Mouse (Mus musculus) intestine, embryonic 14.5 days (tissue): ENCODE measurements around the gene Lrrc59. TPM values are rescaled to one million over a fixed set of nuclear protein-coding genes. Genes with fewer than 3 reads are reported as not detected.
A peak's percentile ranks its signal among the peaks of the same experiment; 100 is the strongest.
"Not testable (repeated sequence)": the region's sequence is repeated elsewhere in the genome, so short reads cannot be mapped to it uniquely, and the experiment has no call there.

Experiments used
- ATAC-seq: fragments of 200-750 bp; cut with Nextera tagmentation; replicated peaks from 2 replicates; pipeline ENCODE4 v1.8.0; 2017; ENCODE audit warnings: low read depth, moderate number of reproducible peaks, moderate TSS enrichment, moderate library complexity; ENCODE audit not compliant: low FRiP score, low TSS enrichment
- DNase-seq: peaks from one replicate; pipeline ENCODE4 v3.0.0-alpha.2; 2018; ENCODE audit warnings: low spot score
- H3K27ac ChIP-seq: fragments of 300-500 bp; sonication (generic); 2 replicates; pipeline ENCODE4 v1.5.1; 2014; ENCODE audit warnings: low read depth, mild to moderate bottlenecking, control low read depth
- H3K27me3 ChIP-seq: fragments of 300-500 bp; sonication (generic); replicated peaks from 2 replicates; pipeline ENCODE4 v1.6.1; 2014; ENCODE audit warnings: low read length, control low read depth; ENCODE audit not compliant: control insufficient read depth, insufficient read depth
- H3K36me3 ChIP-seq: fragments of 300-500 bp; sonication (generic); 2 replicates; pipeline ENCODE4 v1.6.1; 2014; ENCODE audit warnings: low read length, control low read depth; ENCODE audit not compliant: control insufficient read depth, insufficient read depth
- H3K4me1 ChIP-seq: fragments of 300-500 bp; sonication (generic); replicated peaks from 2 replicates; pipeline ENCODE4 v1.6.1; 2014; ENCODE audit warnings: low read length, control low read depth, mixed read lengths; ENCODE audit not compliant: control insufficient read depth, insufficient read depth
- H3K4me2 ChIP-seq: fragments of 300-500 bp; sonication (generic); 2 replicates; pipeline ENCODE4 v1.6.1; 2014; ENCODE audit warnings: low read length
- H3K4me3 ChIP-seq: fragments of 300-500 bp; sonication (generic); 2 replicates; pipeline ENCODE4 v1.5.1; 2014; ENCODE audit warnings: low read depth, low read length, control low read depth, mixed read lengths
- H3K9ac ChIP-seq: fragments of 300-500 bp; sonication (generic); 2 replicates; pipeline ENCODE4 v1.6.1; 2014; ENCODE audit warnings: mild to moderate bottlenecking, low read length
- H3K9me3 ChIP-seq: fragments of 300-500 bp; sonication (generic); 2 replicates; pipeline ENCODE4 v1.6.1; 2016; ENCODE audit warnings: low read length, control low read depth; ENCODE audit not compliant: control insufficient read depth
- WGBS: fragments of 180-500 bp; shearing (Covaris S2); extraction: QIAGEN DNeasy Blood & Tissue Kit; methylation state at CpG from one replicate; pipeline ENCODE4 v1.1.7; 2014; 5-methylcytosine and 5-hydroxymethylcytosine counted together
- polyA plus RNA-seq: library from polyadenylated mRNA; unstranded; fragments of >200 nt; fragmentation: Nextera tagmentation; extraction: Ambion mirVana; gene quantifications from 2 replicates; pipeline ENCODE4 v1.2.1, GENCODE M21; 2014

Gene Lrrc59
- polyA plus RNA-seq, 1 experiment from 2014 or later, result 180 TPM

DNA sequence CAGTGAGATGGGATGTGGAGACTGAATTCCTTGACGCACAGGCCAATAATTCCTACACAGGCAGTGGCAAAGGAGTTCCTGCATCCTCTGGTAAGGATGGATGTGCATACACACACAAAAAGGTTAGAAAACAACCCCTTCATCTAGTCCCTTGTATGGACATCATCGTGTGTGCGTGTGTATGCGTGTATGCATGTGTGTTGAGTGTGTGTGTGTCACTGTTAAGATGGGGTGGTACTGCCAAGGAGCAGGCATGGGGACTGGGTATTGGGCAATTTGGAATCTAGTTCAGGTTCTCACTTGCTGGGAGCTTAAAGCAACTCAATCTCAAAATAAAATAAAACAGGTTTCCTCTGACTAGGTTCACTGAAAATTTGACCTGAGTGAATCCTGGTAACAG is 16.9 kb downstream of the Lrrc59 start:
- Histone ChIP-seq H3K9me3 (no peaks in the 10 kb centered on the region), H3K4me3 (no peak overlapping the region), H3K36me3 (peaks cover 78% of the 10 kb centered on the region), H3K27me3 (no peaks in the 10 kb centered on the region), H3K4me1 (no peaks in the 10 kb centered on the region), H3K27ac (no peak overlapping the region), H3K9ac (no peak overlapping the region), H3K4me2 (no peak overlapping the region)
- ATAC-seq (no peak), DNase-seq (no peak)
- 95% methylated on average over 4 of the region's 4 CpGs for WGBS

DNA sequence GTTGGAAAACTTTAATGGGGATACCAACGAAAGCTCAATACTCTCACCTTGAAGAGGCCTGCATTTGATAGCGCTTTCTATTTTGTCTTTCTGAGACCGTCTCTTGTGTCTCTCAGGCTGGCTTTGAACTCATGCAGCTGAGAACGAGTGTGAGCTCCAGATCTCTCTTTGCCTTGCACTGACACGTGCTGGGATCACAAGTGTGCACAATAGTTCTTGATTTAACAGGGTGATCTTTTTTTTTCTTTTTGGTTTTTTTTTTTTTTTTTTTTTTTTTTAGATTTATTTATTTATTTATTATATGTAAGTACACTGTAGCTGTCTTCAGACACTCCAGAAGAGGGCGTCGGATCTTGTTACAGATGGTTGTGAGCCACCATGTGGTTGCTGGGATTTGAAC is 21.7 kb downstream of the Lrrc59 start:
- 98% methylated on average over 5 of the region's 7 CpGs for WGBS
- not testable (repeated sequence) for H3K9ac ChIP-seq, H3K27ac ChIP-seq, H3K4me3 ChIP-seq, H3K4me1 ChIP-seq, ATAC-seq, H3K9me3 ChIP-seq, H3K4me2 ChIP-seq, H3K27me3 ChIP-seq, DNase-seq
- H3K36me3 ChIP-seq, result peaks cover 35% of the 10 kb centered on the region

GRCm38 (mm10) chr11:94652973-94653372 is 23.4 kb downstream of the Lrrc59 start:
- no peak for ATAC-seq
- WGBS, result 39% methylated on average over 8 of the region's 8 CpGs
- H3K9me3 ChIP-seq, result no peaks in the 10 kb centered on the region
- peaks cover 8% of the 10 kb centered on the region for H3K4me1 ChIP-seq
- H3K27me3 ChIP-seq, result no peaks in the 10 kb centered on the region
- peaks cover 33% of the 10 kb centered on the region for H3K36me3 ChIP-seq
- peak overlapping the region; percentile 94 for H3K4me2 ChIP-seq
- no peak for DNase-seq
- no peak overlapping the region for H3K27ac ChIP-seq
- H3K4me3 ChIP-seq, result peak overlapping the region; percentile 79
- H3K9ac ChIP-seq, result peak overlapping the region; percentile 67

- Histone ChIP-seq H3K4me1 (peaks cover 8% of the 10 kb centered on the region), H3K4me3 (peak within 1 kb of the TSS; percentile 79), H3K36me3 (peaks cover 37% of the 10 kb centered on the region), H3K9ac (peak within 1 kb of the TSS; percentile 67), H3K27ac (peak within 1 kb of the TSS; percentile 92), H3K4me2 (peak within 1 kb of the TSS; percentile 94), H3K9me3 (no peaks in the 10 kb centered on the region), H3K27me3 (no peaks in the 10 kb centered on the region)
- DNase-seq (peak; percentile 96), ATAC-seq (peak; percentile 91)
- 1% methylated on average over 32 of the region's 32 CpGs for WGBS
These were observed 24.3 kb downstream of the Lrrc59 start, which contains the start of the genes Mrpl27 and Eme1 for GRCm38 (mm10) chr11:94653663-94654436. Gene Mrpl27, plus strand, starts transcription at chr11:94653767. Gene Eme1, minus strand, starts transcription at chr11:94653964.

DNA sequence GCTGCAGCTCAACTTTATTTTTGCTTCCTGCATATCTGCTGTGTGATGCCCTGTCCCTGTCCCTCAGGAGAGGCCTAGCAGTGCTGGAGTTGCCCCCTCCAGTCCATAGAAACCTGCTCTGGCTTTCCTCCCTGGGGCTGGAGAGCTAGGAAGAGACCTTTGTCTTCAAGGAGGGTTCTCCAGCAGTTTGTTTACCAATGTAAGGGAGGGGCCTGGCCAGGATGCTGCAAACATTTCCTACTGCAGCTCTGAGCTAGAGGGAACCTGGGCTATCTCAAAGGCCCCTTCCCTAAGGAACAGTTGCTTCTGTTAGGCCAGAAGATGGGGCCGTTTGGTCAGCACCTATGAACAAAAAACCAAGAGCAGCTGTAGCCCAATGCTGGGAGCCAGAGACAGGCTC is 31.8 kb downstream of the Lrrc59 start:
- H3K4me2 ChIP-seq, result no peak overlapping the region
- H3K4me1 ChIP-seq, result no peaks in the 10 kb centered on the region
- H3K4me3 ChIP-seq, result no peak overlapping the region
- DNase-seq, result no peak
- H3K36me3 ChIP-seq, result peaks cover 81% of the 10 kb centered on the region
- no peaks in the 10 kb centered on the region for H3K27me3 ChIP-seq
- no peak for ATAC-seq
- no peak overlapping the region for H3K27ac ChIP-seq
- no peaks in the 10 kb centered on the region for H3K9me3 ChIP-seq
- H3K9ac ChIP-seq, result no peak overlapping the region
- WGBS, result 44% methylated on average over 1 of the region's 1 CpGs

- peaks cover 91% of the 10 kb centered on the region for H3K36me3 ChIP-seq
- no peak overlapping the region for H3K27ac ChIP-seq
- no peaks in the 10 kb centered on the region for H3K4me1 ChIP-seq
- 88% methylated on average over 6 of the region's 6 CpGs for WGBS
- no peak overlapping the region for H3K4me2 ChIP-seq
- no peak overlapping the region for H3K9ac ChIP-seq
- DNase-seq, result no peak
- ATAC-seq, result no peak
- H3K27me3 ChIP-seq, result no peaks in the 10 kb centered on the region
- no peaks in the 10 kb centered on the region for H3K9me3 ChIP-seq
- no peak overlapping the region for H3K4me3 ChIP-seq
These were observed 35.7 kb downstream of the Lrrc59 start for GRCm38 (mm10) chr11:94665281-94665680.

DNA sequence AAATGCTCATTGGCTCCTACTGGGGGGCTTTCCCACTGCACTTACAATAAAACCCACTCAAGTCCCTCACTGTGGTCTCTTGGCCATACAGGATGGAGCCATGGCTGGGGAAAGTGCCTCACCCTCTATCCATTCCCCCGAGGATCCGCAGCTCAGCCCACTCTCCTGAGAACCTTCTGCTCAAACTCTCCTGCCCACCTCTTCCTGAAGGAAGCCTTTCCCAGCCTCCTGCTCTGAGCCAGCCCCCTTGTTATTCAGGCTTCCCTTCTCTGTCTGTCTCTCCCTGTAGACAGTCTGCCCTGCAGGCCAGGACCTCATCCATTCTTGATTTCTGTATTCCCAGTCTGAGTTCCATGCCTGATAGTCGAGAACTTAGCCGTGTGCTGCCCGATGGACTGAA is 45.4 kb downstream of the Lrrc59 start:
- H3K27ac ChIP-seq, result no peak overlapping the region
- no peak overlapping the region for H3K4me2 ChIP-seq
- peaks cover 29% of the 10 kb centered on the region for H3K4me1 ChIP-seq
- no peaks in the 10 kb centered on the region for H3K27me3 ChIP-seq
- H3K36me3 ChIP-seq, result peaks cover 9% of the 10 kb centered on the region
- DNase-seq (no peak), ATAC-seq (no peak)
- no peak overlapping the region for H3K4me3 ChIP-seq
- no peaks in the 10 kb centered on the region for H3K9me3 ChIP-seq
- 78% methylated on average over 5 of the region's 5 CpGs for WGBS
- H3K9ac ChIP-seq, result no peak overlapping the region

DNA sequence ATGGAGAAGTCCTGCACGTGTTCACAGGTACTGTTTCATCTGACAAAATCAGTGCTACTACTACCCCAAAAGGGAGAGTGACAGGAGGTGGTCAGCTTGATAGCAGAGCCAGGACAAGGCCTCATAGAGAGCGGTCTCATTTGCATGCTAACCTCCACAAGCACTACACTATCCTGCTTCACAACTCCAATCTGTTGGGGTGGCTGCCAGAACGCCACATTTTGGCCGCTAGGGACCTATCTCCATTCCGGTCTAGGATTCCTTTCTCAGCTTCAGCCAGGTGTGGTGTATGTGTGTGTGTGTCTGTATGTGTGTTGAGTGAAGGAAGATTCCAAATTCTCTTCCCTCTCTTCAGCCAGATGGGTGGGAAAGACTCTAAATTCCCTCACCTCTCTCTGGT is 45.9 kb downstream of the Lrrc59 start:
- no peak for ATAC-seq
- Histone ChIP-seq H3K4me1 (peaks cover 29% of the 10 kb centered on the region), H3K9me3 (no peaks in the 10 kb centered on the region), H3K9ac (no peak overlapping the region), H3K27ac (no peak overlapping the region), H3K4me3 (0 out of 2 replicates have a peak overlapping the region, but pooled peaks have one; percentile 92), H3K4me2 (peak overlapping the region; percentile 68; the same call in 1 of the 2 replicates), H3K27me3 (no peaks in the 10 kb centered on the region), H3K36me3 (peaks cover 4% of the 10 kb centered on the region; the same call in 1 of the 2 replicates)
- no peak for DNase-seq
- WGBS, result 80% methylated on average over 5 of the region's 5 CpGs

- peak overlapping the region; percentile 68 for H3K4me2 ChIP-seq
- H3K27ac ChIP-seq, result peak overlapping the region; percentile 84; the same call in 1 of the 2 replicates
- peak overlapping the region; percentile 93 for H3K9ac ChIP-seq
- H3K4me1 ChIP-seq, result peaks cover 29% of the 10 kb centered on the region
- WGBS, result 35% methylated on average over 4 of the region's 4 CpGs
- DNase-seq (no peak), ATAC-seq (no peak)
- peak overlapping the region; percentile 92 for H3K4me3 ChIP-seq
- no peaks in the 10 kb centered on the region for H3K36me3 ChIP-seq
- H3K9me3 ChIP-seq, result no peaks in the 10 kb centered on the region
- no peaks in the 10 kb centered on the region for H3K27me3 ChIP-seq
These were observed 46.7 kb downstream of the Lrrc59 start for GRCm38 (mm10) chr11:94676308-94676707.
